Mouse (Mus musculus) left cerebral cortex, postnatal 14 days (tissue): Measurements from ENCODE around the gene Rpl18a. TPM values are rescaled to one million over a fixed set of nuclear protein-coding genes. Genes with fewer than 3 reads are reported as not detected.

ENCODE experiments used
- DNase-seq, 2 experiments: peaks; one replicate each; pipeline ENCODE4 v3.0.0; 2021 to 2022; ENCODE audit warnings: low spot score in 2 of 2, mixed read lengths in 1 of 2
- intact Hi-C: fragments of 180-260 bp; cut with DNase I; formaldehyde crosslinking; loops from one replicate; pipeline ENCODE4 v1.15.1; 2025
- microRNA-seq, 2 experiments: library from miRNA; unstranded; fragments of <30 nt; microRNA quantifications; one replicate each; pipeline ENCODE4 v1.2.0; 2022
- total RNA-seq, 2 experiments: library from RNA; stranded (reverse); gene quantifications; 2 replicates each; pipeline ENCODE4 v1.2.3; 2021

Gene Rpl18a
- total RNA-seq, 2 experiments from 2014 or later = 581 to 588 TPM

DNA sequence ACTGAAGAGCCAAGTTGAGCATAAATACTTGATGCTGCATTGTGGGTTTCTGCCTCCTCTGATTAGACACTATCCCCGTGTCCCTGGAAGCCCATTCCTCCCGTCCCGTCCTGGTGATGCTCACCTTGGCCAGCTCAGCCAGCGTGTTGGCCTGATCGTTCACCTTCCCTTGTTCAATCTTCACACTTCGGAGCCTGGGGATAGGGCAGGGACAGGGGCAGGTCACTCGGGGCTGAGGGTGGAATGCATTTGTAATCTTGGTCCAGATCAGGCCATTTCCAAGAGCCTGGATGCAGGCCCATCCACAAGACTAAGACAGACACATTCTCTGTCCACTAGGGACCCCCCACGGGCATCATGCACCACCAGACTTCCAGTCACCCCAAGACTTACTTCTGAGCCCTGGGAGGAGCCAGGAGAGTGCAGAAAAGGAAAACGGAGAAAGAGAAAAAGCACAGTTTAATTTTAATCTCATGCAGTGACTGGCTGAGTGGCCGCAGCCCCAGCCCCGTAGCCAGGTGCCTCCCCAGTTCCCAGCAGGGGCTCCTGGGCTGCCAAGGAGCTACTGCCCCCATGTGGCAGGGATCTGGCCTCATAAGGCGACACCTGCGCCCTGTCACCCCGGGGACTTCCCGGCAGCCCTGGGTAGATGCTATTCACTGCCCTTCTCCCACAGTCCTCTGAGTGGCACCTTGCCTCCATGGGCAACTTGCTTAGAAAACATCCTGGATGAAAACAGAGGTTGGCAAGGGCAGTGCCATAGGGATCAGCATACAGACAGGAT lies 50.6 kb downstream of the Rpl18a start:
- intact Hi-C loops = no loop called here
- DNase-seq = no peak

GRCm38 (mm10) chr8:70845108-70845507 lies 52.1 kb downstream of the Rpl18a start:
- intact Hi-C loops = no loop called here
- no peak for DNase-seq

Small RNA genes lying within 50 kb of the gene (microRNA-seq; reads per million reads assigned to microRNA genes)
- 29.6 to 33.8 reads per million in 2 experiments for gene Mir1969
- 0.79 to 2.4 reads per million in 2 experiments for gene Mir7067

Other genes with a start within 250 kb of the Rpl18a start
- gene Pgpep1, start 237.0 kb downstream of the Rpl18a start, total RNA-seq = 10 to 100 TPM; 14.8 to 19.0 TPM
- 10 to 100 TPM; 64.3 to 69.7 TPM for gene Lsm4, start 224.2 kb downstream of the Rpl18a start, total RNA-seq
- gene Jund, start 198.5 kb downstream of the Rpl18a start, total RNA-seq = 100 to 1,000 TPM; 165 to 193 TPM
- gene Iqcn, start 194.0 kb downstream of the Rpl18a start, total RNA-seq = under 1 TPM in 1 of 2 experiments, not detected in 1; 0.08 TPM
- gene Gm3336, start 178.9 kb downstream of the Rpl18a start, total RNA-seq = not detected
- 1 to 10 TPM; 1.0 to 1.7 TPM for gene Pde4c, start 173.7 kb downstream of the Rpl18a start, total RNA-seq
- gene Rab3a, start 142.7 kb downstream of the Rpl18a start, total RNA-seq = 100 to 1,000 TPM; 926 to 947 TPM
- 10 to 100 TPM; 36.3 to 36.5 TPM for gene Mpv17l2, start 136.5 kb downstream of the Rpl18a start, total RNA-seq
- 100 to 1,000 TPM; 162 to 174 TPM for gene Pik3r2, start 120.7 kb downstream of the Rpl18a start, total RNA-seq
- gene Mast3, start 92.4 kb downstream of the Rpl18a start, total RNA-seq = 100 to 1,000 TPM; 176 to 185 TPM
- gene Il12rb1, start 89.0 kb downstream of the Rpl18a start, total RNA-seq = 1 to 10 TPM; 1.2 TPM
- 10 to 100 TPM; 10.2 to 17.2 TPM for gene Arrdc2, start 57.7 kb downstream of the Rpl18a start, total RNA-seq
- 10 to 100 TPM; 17.2 to 19.2 TPM for gene Kcnn1, start 34.2 kb downstream of the Rpl18a start, total RNA-seq
- 10 to 100 TPM; 85.4 to 87.5 TPM for gene Ccdc124, start 23.5 kb downstream of the Rpl18a start, total RNA-seq
- 10 to 100 TPM in 1 of 2 experiments, 1 to 10 TPM in 1; 8.4 to 10.3 TPM for gene Slc5a5, start 4.7 kb downstream of the Rpl18a start, total RNA-seq
- gene Map1s, start 8.5 kb upstream of the Rpl18a start, total RNA-seq = 10 to 100 TPM; 70.4 to 84.5 TPM